ENCODE assay signal across 28 mouse cellular contexts in genomic region chr17:43502592-43502991, GRCm38 (mm10). TPM values are rescaled to one million over a fixed set of nuclear protein-coding genes. Genes with fewer than 3 reads are reported as not detected.
DNase-seq lines count a peak whose midpoint lies in the region; ATAC-seq and TF ChIP-seq lines count a peak whose summit lies in the region.
"Had no signal": no experiment of that assay in that cellular context is flagged by ENCODE, and none has a peak within 500 bp of the region (broad histone marks: within the 10 kb centered on the region; RNA-seq: fewer than 3 reads in every experiment).

Mep1a (minus strand) TSS chr17:43502812.

- no peaks in the 10 kb centered on the region for H3K27me3 ChIP-seq in intestine, postnatal 0 days (replicated peaks; ENCODE audit: control insufficient read depth, insufficient read depth, low read length)
- H3K27me3 ChIP-seq: embryonic facial prominence, embryonic 12.5 days; heart, embryonic 15.5 days; hindbrain, embryonic 13.5 days; lung, embryonic 15.5 days had no signal

- peak within 1 kb of the TSS; percentile 39 for H3K4me3 ChIP-seq in intestine, postnatal 0 days (ENCODE audit: low read depth, low read length)
- H3K4me3 ChIP-seq: embryonic facial prominence, embryonic 12.5 days; heart, adult 2 months; heart, embryonic 15.5 days; hindbrain, embryonic 13.5 days; left cerebral cortex, adult 2 months; lung, embryonic 15.5 days; myocyte had no signal

- peak within 1 kb of the TSS; percentile 68 for H3K27ac ChIP-seq in intestine, postnatal 0 days (ENCODE audit: low read depth, low read length)
- H3K27ac ChIP-seq: embryonic facial prominence, embryonic 12.5 days; heart, adult 2 months; heart, embryonic 15.5 days; hindbrain, embryonic 13.5 days; left cerebral cortex, adult 2 months; liver, embryonic 14.5 days; lung, embryonic 15.5 days had no signal

- H3K9ac ChIP-seq in intestine, postnatal 0 days (ENCODE audit: low read depth, low read length) = no peak within 1 kb of the TSS
- H3K9ac ChIP-seq: embryonic facial prominence, embryonic 12.5 days; forebrain, postnatal 0 days; heart, embryonic 15.5 days; hindbrain, embryonic 13.5 days; liver, embryonic 14.5 days; lung, embryonic 15.5 days had no signal

- H3K36me3 ChIP-seq in intestine, postnatal 0 days (ENCODE audit: control insufficient read depth, insufficient read depth) = no peaks in the 10 kb centered on the region; the same call in 1 of the 2 replicates
- H3K36me3 ChIP-seq: embryonic facial prominence, embryonic 12.5 days; heart, embryonic 15.5 days; hindbrain, embryonic 13.5 days; lung, embryonic 15.5 days had no signal

- no peaks in the 10 kb centered on the region for H3K4me1 ChIP-seq in intestine, postnatal 0 days (replicated peaks; ENCODE audit: control insufficient read depth, insufficient read depth, low read length)
- H3K4me1 ChIP-seq: embryonic facial prominence, embryonic 12.5 days; heart, embryonic 15.5 days; hindbrain, embryonic 13.5 days; lung, embryonic 15.5 days had no signal

- no peaks in the 10 kb centered on the region for H3K9me3 ChIP-seq in intestine, postnatal 0 days (ENCODE audit: control insufficient read depth)
- H3K9me3 ChIP-seq: embryonic facial prominence, embryonic 12.5 days; heart, embryonic 15.5 days; hindbrain, embryonic 13.5 days; lung, embryonic 15.5 days had no signal

- 42% methylated on average over 9 of the region's 9 CpGs for WGBS in intestine, postnatal 0 days

- H3K4me2 ChIP-seq in intestine, postnatal 0 days (replicated peaks; ENCODE audit: low read depth) = peak within 1 kb of the TSS; percentile 54
- H3K4me2 ChIP-seq: embryonic facial prominence, embryonic 12.5 days; heart, embryonic 15.5 days; hindbrain, embryonic 13.5 days; lung, embryonic 15.5 days had no signal

- peak; percentile 75 to 79 for DNase-seq in kidney, adult 8-10 months
- peak; percentile 52 for DNase-seq in kidney, postnatal 10 days
- no peak for DNase-seq in layer of hippocampus, postnatal 14 days (ENCODE audit: low spot score in 2 of 2)
- no peak for DNase-seq in layer of hippocampus, postnatal 10 days (ENCODE audit: low spot score in 2 of 2)
- DNase-seq in urinary bladder, adult 18-20 months (ENCODE audit: low spot score in 2 of 2) = no peak
- no peak for DNase-seq in lung, postnatal 36 days
- DNase-seq: adrenal gland, postnatal 14 days; cerebellum, adult 2 months; cerebellum, postnatal 25 days; forebrain, postnatal 0 days; gastrocnemius, postnatal 14 days; heart, adult 2 months; heart, postnatal 36 days; lung, postnatal 4 days had no signal

- no peak for TF ChIP-seq CTCF in intestine, postnatal 0 days (IDR thresholded peaks at IDR 0.05; ENCODE audit: low read depth)

- peak; percentile 65 for ATAC-seq in intestine, postnatal 0 days
- ATAC-seq: forebrain, postnatal 0 days; midbrain, embryonic 16.5 days had no signal

RNA-seq across cellular contexts. Expression of gene Mep1a, which starts in this region (rescaled TPM):
- polyA plus RNA-seq in intestine, postnatal 0 days (2015; fragmentation: Nextera tagmentation; extraction: Ambion mirVana) = 147 and 153 TPM in 2 replicates
- not detected for total RNA-seq in layer of hippocampus, postnatal 14 days (2021)
- not detected for total RNA-seq in layer of hippocampus, postnatal 10 days (2021)
- total RNA-seq: adrenal gland, postnatal 14 days; forebrain, postnatal 0 days; gastrocnemius, postnatal 14 days; heart, adult 2 months; heart, postnatal 36 days; left cerebral cortex, adult 2 months; left cerebral cortex, postnatal 36 days; megakaryocyte-erythroid progenitor cell, adult 5-6 weeks; MEL had no signal
- polyA plus RNA-seq: C2C12; cerebellum, adult 2 months; embryonic facial prominence, embryonic 12.5 days; forebrain, embryonic 11.5 days; heart, adult 2 months; heart, embryonic 15.5 days; hindbrain, embryonic 13.5 days; lung, embryonic 15.5 days; midbrain, embryonic 16.5 days; myocyte had no signal

Comparison
In these comparisons a context has a peak if more than half of its experiments do, and no peak if none do; other contexts are left out.
1. DNase-seq: peak in kidney, adult 8-10 months (2 of 2) and kidney, postnatal 10 days (single experiment); none in layer of hippocampus, postnatal 14 days (0 of 2), layer of hippocampus, postnatal 10 days (0 of 2), urinary bladder, adult 18-20 months (0 of 2) and lung, postnatal 36 days (single experiment).